Mouse (Mus musculus): ENCODE results near the gene Ablim2.

Ablim2 gene

GRCm38 (mm10) chr5:35739536-35740278 is 18.0 kb upstream of the Ablim2 start, which contains the start of gene Sh3tc1:
Gene Sh3tc1, minus strand, starts transcription at chr5:35739987.
- DNase-seq (ENCODE audit: low read depth, low spot score) = no peak

DNA sequence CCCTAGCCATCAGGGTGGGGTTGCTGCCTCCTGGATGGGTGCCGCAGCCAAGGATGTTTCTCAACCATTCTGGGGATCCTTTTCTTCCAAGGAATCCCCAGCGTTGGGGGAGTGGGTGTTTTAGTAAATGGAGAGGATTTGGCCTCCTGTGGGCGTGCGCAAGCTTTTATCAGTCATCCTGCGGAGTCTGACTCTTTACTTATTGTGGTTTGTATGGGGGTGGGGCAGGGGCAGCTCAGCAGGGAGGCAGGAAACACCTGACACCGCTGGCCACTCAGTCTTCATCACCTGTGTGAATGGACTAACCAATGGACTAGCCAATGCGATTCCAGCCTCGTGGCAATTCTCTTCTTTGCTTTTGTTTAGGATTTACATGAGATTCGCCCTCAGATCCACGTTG is 17.0 kb upstream of the Ablim2 start:
- DNase-seq (ENCODE audit: low read depth, low spot score) = no peak

- no peak for DNase-seq (ENCODE audit: low read depth, low spot score)
Observed at GRCm38 (mm10) chr5:35741225-35741820, 16.4 kb upstream of the Ablim2 start.

GRCm38 (mm10) chr5:35743238-35743951 is 14.3 kb upstream of the Ablim2 start:
- peak; percentile 45 for DNase-seq (ENCODE audit: low read depth, low spot score)

GRCm38 (mm10) chr5:35743990-35744722 is 13.5 kb upstream of the Ablim2 start:
- DNase-seq (ENCODE audit: low read depth, low spot score) = peak; percentile 78

DNA sequence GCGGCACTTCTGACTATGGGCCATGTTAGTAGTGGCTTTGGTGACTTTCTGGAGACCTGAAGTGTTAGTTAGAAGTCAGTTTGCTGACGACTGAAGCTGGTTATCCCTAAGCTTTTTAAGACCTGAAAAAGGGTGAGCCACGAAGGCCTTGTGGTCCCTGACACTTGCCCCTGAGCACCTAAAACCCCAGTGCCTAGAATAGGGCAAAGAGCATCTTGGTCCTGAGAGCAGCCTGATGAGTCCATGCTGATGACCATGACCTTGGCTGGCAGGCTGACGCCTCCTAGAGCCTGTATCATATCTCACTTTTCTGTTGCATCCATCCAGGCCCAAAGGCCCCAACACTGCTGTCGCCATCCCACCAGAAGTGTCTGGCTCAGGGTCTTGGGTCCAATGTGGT is 12.3 kb upstream of the Ablim2 start:
- no peak for DNase-seq (ENCODE audit: low read depth, low spot score)

GRCm38 (mm10) chr5:35746910-35747309 is 10.8 kb upstream of the Ablim2 start:
- peak; percentile 79 for DNase-seq (ENCODE audit: low read depth, low spot score)

- DNase-seq (ENCODE audit: low read depth, low spot score) = no peak
Observed at GRCm38 (mm10) chr5:35749416-35749815, 8.3 kb upstream of the Ablim2 start.

- DNase-seq (ENCODE audit: low read depth, low spot score) = peak; percentile 56
Observed at GRCm38 (mm10) chr5:35750026-35750425, 7.7 kb upstream of the Ablim2 start.

DNA sequence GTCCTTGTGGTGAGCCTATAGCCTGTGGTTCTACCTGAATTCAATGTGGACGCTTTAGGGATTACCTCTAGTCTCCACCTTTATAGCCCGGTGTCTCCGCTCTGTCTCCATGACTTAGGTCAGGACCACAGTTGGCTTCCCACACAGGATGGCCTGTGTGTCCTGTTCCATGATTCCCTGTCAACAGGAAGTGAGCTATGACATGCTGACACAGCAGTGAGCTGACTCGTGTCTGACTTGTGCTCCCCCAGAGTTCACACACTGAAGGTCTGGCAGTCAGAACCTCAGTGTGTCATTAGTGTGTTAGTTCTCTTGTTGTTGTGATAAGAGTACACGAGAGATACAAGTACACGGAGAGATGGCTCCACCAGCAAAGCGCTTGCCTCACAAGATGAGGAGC is 6.7 kb upstream of the Ablim2 start:
- no peak for DNase-seq (ENCODE audit: low read depth, low spot score)

DNA sequence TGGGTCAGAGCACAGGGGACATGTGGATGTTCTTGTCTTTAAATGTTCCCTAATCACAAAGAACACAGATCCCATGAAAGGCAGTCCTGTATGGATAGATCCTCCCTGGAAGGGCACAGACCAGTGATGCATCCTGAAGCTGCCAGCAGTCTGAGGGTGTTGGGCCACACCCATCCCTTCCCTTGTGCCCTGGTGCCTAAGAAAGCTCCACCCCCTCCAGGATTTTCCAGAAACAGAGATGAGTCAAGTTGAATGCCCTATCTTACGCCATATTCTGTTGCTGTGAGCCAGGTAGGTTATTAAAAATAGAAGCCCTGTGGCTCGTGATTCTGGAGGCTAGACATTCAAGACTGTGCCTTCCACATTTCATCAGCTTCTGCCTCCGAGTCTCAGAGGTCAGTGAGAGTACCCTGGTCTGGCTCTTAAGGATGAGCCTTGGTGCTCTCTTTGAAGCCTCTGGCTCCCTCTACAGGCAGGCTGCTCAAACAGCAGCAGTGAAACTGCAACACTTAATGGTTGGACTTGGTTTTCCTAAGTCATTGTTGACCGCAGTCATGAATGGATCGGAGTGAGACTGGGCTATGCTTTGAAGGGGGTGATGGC is 2.4 kb upstream of the Ablim2 start:
- peak; percentile 89 for DNase-seq (ENCODE audit: low read depth, low spot score)

DNA sequence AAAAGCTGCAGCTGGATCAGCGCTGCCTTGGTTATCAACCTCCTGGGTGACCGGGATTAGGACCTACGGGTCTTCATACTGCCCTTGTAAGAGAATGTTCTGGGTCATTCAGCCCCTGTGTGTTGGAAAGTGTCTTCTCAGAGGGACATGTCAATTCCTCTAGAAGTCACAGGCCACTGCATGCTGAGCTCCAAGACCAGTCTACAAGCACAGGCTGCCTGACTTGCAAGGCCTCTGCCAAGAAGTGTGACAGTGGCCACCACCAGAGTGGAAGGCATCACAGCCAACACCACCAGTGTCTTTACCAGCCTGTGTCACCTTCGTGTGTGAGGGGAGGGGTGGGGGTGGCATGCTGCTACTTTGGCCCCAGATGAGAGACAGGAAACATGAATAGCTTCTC is 1.7 kb upstream of the Ablim2 start:
- DNase-seq (ENCODE audit: low read depth, low spot score) = no peak

DNA sequence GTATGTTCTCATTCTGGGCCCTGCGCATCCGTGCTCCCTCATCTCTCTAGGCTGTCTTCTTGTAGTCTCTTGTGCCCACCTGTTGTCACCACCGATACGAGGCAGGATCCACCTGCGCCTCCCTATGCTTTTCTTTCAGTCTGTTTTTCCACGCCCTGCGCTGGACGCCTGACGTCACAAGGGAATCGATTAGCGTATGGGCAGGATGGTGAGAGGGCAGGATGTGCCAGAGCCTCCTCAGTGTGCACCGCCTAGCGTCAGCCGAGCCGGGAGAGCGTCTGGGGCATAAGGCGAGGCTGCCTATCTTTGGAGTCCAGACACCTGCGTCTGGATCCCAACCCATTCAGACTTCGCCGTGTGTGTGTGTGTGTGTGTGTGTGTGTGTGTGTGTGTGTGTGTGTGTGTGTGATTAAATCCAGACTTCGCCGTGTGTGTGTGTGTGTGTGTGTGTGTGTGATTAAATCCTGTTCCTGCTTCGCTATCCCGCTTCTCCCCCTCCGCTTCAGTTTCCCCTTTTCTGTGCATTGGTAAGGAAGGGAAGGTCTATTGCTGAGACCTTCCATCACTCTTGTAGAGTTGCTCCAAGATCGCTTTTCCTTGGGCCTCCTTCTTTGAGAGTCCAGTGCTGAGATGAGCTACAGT is 562 bp upstream of the Ablim2 start:
- peak; percentile 93 for DNase-seq (ENCODE audit: low read depth, low spot score)

GRCm38 (mm10) chr5:35758081-35759053 is 687 bp downstream of the Ablim2 start:
- peak; percentile 77 for DNase-seq (ENCODE audit: low read depth, low spot score)

GRCm38 (mm10) chr5:35761323-35761722 is 3.6 kb downstream of the Ablim2 start:
- no peak for DNase-seq (ENCODE audit: low read depth, low spot score)

- DNase-seq (ENCODE audit: low read depth, low spot score) = peak; percentile 75
Observed at GRCm38 (mm10) chr5:35762388-35762787, 4.7 kb downstream of the Ablim2 start.

DNA sequence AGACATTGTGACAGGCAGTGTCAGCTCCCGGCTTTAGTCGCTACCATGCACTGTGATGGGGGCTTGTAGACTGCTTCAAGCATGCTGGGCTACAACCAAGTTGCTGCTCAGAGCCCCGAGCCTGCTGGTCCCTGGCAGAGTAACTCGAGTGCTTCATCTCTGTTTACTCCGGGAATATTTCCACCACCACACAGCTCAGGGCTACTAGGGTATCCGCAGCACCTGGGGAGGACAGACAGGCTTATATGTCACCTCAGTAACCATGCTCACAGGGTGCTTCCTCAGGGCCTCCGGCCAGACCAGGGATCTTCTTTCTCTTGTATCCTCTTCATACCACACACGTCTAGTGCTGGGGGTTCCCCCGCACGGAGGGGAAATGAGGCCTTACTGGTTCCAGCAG is 5.2 kb downstream of the Ablim2 start:
- DNase-seq (ENCODE audit: low read depth, low spot score) = no peak

GRCm38 (mm10) chr5:35765909-35766308 is 8.2 kb downstream of the Ablim2 start:
- DNase-seq (ENCODE audit: low read depth, low spot score) = no peak

DNA sequence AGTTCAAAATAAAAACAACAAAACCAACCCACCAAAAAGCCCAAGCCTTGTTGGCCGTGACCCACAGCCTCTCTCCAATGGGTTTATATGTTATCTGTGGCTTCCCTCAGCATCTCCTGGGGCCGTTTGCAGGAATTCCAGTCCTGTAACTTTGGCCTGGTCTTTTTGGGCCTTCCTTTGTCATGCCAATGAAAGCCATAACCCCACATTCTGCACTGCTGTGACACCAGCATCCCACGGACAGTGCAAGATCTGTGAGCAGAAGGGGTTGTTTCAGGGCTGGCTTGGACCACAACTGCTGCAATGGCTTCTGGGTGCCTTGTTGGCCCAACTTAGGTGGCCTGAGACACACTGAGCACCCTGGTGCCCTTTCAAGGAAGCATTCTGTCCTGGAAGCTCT is 10.8 kb downstream of the Ablim2 start:
- no peak for DNase-seq (ENCODE audit: low read depth, low spot score)

DNA sequence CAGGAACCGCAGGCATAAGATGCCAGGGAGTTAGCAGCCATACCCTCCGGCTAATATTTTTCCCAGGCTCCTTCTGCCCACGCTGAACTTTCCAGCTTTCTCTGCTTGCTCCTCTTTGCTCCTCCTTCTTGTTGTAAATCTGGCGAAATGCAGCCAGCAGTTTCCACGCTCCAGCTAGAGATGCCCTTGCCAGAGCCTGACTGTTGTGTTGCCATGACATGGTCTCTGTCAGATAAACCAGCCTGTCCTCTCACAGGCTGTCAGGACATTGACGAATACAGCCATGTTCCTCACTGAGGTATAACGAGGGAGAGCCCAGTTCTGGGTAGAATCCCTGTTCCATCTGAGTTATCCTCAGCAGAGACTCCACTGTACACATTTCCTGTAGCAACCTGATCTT is 11.3 kb downstream of the Ablim2 start:
- DNase-seq (ENCODE audit: low read depth, low spot score) = no peak

Measured in brain, adult 2 months (tissue).